Mouse (Mus musculus): Measurements from ENCODE around the gene Camta1.

DNA sequence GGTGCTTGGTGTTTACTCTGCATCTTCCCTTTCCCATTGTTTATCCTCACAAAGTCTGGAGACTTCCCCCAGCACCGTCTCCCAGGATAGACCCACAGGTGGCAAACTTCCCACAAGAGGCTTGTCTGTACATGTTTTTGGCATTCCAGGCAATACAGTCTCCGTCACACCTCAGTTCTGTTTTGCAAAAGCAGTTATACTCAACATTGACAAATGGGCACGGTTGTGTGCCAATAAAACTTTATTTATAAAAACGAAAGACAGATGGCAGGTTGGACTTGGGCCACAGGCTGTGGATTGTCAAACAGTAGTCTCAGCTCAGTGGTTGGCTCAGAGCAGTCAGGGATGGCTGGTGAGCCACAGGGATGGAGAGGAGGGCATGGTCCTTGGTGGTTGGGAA, 509.4 kb downstream of the Camta1 start:
- TF ChIP-seq CTCF (IDR thresholded peaks at IDR 0.05; ENCODE audit: low read depth) (no peak), EP300 (IDR thresholded peaks at IDR 0.05; ENCODE audit: low read depth) (no peak)
